Mouse (Mus musculus) c-Kit-positive CD71-negative TER-119-negative erythroid progenitor cells, embryonic 14.5 days (primary cell): ENCODE measurements around the gene Igsf3.

Experiments used
- DNase-seq: peaks from one replicate; pipeline ENCODE4 v3.0.0-alpha.2; 2013; ENCODE audit warnings: low read depth

Gene Igsf3

GRCm38 (mm10) chr3:101447239-101447638, 70.4 kb downstream of the Igsf3 start:
- DNase-seq = no peak

GRCm38 (mm10) chr3:101448765-101449164, 71.9 kb downstream of the Igsf3 start:
- DNase-seq = no peak

GRCm38 (mm10) chr3:101450811-101451428, 74.0 kb downstream of the Igsf3 start:
- DNase-seq = no peak

GRCm38 (mm10) chr3:101460618-101461017, 83.7 kb downstream of the Igsf3 start:
- no peak for DNase-seq

- DNase-seq = no peak
Observed at GRCm38 (mm10) chr3:101461046-101461445, 84.2 kb downstream of the Igsf3 start.

- no peak for DNase-seq
Observed at GRCm38 (mm10) chr3:101461816-101462215, 84.9 kb downstream of the Igsf3 start.

- peak; percentile 73 for DNase-seq
Observed at GRCm38 (mm10) chr3:101462294-101462693, 85.4 kb downstream of the Igsf3 start.

- DNase-seq = no peak
Observed at GRCm38 (mm10) chr3:101463491-101463890, 86.6 kb downstream of the Igsf3 start.

- DNase-seq = no peak
Observed at GRCm38 (mm10) chr3:101469675-101470074, 92.8 kb downstream of the Igsf3 start.

- no peak for DNase-seq
Observed at GRCm38 (mm10) chr3:101471881-101472280, 95.0 kb downstream of the Igsf3 start.

- DNase-seq = no peak
Observed at GRCm38 (mm10) chr3:101481951-101482350, 105.1 kb downstream of the Igsf3 start.

- DNase-seq = no peak
Observed at GRCm38 (mm10) chr3:101483256-101483983, 106.5 kb downstream of the Igsf3 start.

GRCm38 (mm10) chr3:101486054-101486765, 109.3 kb downstream of the Igsf3 start:
- DNase-seq = no peak

- DNase-seq = no peak
Observed at GRCm38 (mm10) chr3:101487436-101487835, 110.6 kb downstream of the Igsf3 start.

- DNase-seq = no peak
Observed at GRCm38 (mm10) chr3:101488204-101488603, 111.3 kb downstream of the Igsf3 start.

- DNase-seq = no peak
Observed at GRCm38 (mm10) chr3:101490515-101490914, 113.6 kb downstream of the Igsf3 start.

- DNase-seq = no peak
Observed at GRCm38 (mm10) chr3:101492908-101493307, 116.0 kb downstream of the Igsf3 start.

- DNase-seq = peak; percentile 93
Observed at GRCm38 (mm10) chr3:101493937-101494459, 117.1 kb downstream of the Igsf3 start.

GRCm38 (mm10) chr3:101497432-101498030, 120.6 kb downstream of the Igsf3 start:
- DNase-seq = no peak

GRCm38 (mm10) chr3:101499906-101500305, 123.0 kb downstream of the Igsf3 start:
- DNase-seq = no peak

GRCm38 (mm10) chr3:101500393-101501051, 123.6 kb downstream of the Igsf3 start:
- no peak for DNase-seq

- no peak for DNase-seq
Observed at GRCm38 (mm10) chr3:101501611-101502010, 124.7 kb downstream of the Igsf3 start.
